Mouse (Mus musculus): Measurements from ENCODE around the gene Coq4.

The Coq4 gene

GRCm38 (mm10) chr2:29831106-29831505, 43.8 kb downstream of the Coq4 start:
- Histone ChIP-seq H3K27me3 (ENCODE audit: insufficient read depth, low read length) (no peaks in the 10 kb centered on the region), H3K36me3 (ENCODE audit: insufficient read depth, low read length) (peaks cover 69% of the 10 kb centered on the region), H3K4me3 (replicated peaks; ENCODE audit: low read length) (peak overlapping the region; percentile 24; the same call in 1 of the 2 replicates), H3K9me3 (ENCODE audit: low read length) (no peaks in the 10 kb centered on the region), H3K4me1 (replicated peaks; ENCODE audit: low read depth, low read length) (peaks cover 78% of the 10 kb centered on the region)
- no peak for TF ChIP-seq POU5F1 (IDR thresholded peaks at IDR 0.05; ENCODE audit: borderline replicate concordance, low read length)
- no peak for TF ChIP-seq NANOG (IDR thresholded peaks at IDR 0.05; ENCODE audit: borderline replicate concordance, low read length)
- no peak for TF ChIP-seq CTCF (conservative IDR thresholded peaks at IDR 0.05; ENCODE audit: low read length)

- H3K27me3 ChIP-seq (ENCODE audit: insufficient read depth, low read length) = no peaks in the 10 kb centered on the region
- no peak for TF ChIP-seq CTCF (conservative IDR thresholded peaks at IDR 0.05; ENCODE audit: low read length)
- TF ChIP-seq POU5F1 (IDR thresholded peaks at IDR 0.05; ENCODE audit: borderline replicate concordance, low read length) = no peak
- TF ChIP-seq NANOG (IDR thresholded peaks at IDR 0.05; ENCODE audit: borderline replicate concordance, low read length) = no peak
- H3K36me3 ChIP-seq (ENCODE audit: insufficient read depth, low read length) = peaks cover 85% of the 10 kb centered on the region
- H3K4me1 ChIP-seq (replicated peaks; ENCODE audit: low read depth, low read length) = peaks cover 93% of the 10 kb centered on the region
- no peaks in the 10 kb centered on the region for H3K9me3 ChIP-seq (ENCODE audit: low read length)
- peak overlapping the region; percentile 58 for H3K4me3 ChIP-seq (replicated peaks; ENCODE audit: low read length)
These were observed 46.5 kb downstream of the Coq4 start for GRCm38 (mm10) chr2:29833796-29834195.

DNA sequence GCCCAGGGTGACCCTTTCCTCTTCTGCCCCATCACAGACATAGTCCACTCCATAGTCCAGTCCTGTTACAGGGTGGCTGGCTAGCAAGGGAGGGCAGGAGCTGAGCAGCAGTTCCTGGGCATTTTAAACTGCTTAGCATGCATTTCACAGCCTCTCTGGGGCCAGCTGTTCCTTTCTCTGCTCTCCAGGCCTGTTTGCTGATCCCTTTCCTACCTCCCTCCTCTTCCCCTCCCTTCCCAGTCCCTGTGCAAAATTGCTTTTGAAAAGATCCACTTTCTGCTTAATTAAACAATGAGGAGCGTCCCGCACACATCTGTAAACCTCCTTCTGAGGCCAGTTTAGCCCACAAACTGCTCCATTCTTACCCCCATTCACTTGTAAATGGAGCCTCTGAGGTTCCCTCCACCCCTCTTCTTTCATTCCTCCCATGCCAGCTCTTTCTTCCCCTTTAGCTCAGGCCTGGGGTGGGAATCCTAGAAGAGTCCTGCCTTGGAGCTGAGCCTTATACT, 48.2 kb downstream of the Coq4 start:
- no peaks in the 10 kb centered on the region for H3K27me3 ChIP-seq (ENCODE audit: insufficient read depth, low read length)
- peaks cover 93% of the 10 kb centered on the region for H3K4me1 ChIP-seq (replicated peaks; ENCODE audit: low read depth, low read length)
- TF ChIP-seq NANOG (IDR thresholded peaks at IDR 0.05; ENCODE audit: borderline replicate concordance, low read length) = peak; percentile 88
- peak; percentile 76; the same call in 1 of the 2 replicates for TF ChIP-seq POU5F1 (IDR thresholded peaks at IDR 0.05; ENCODE audit: borderline replicate concordance, low read length)
- TF ChIP-seq CTCF (conservative IDR thresholded peaks at IDR 0.05; ENCODE audit: low read length) = no peak
- peaks cover 85% of the 10 kb centered on the region for H3K36me3 ChIP-seq (ENCODE audit: insufficient read depth, low read length)
- H3K4me3 ChIP-seq (replicated peaks; ENCODE audit: low read length) = peak overlapping the region; percentile 68
- H3K9me3 ChIP-seq (ENCODE audit: low read length) = no peaks in the 10 kb centered on the region

GRCm38 (mm10) chr2:29839460-29839859, 52.2 kb downstream of the Coq4 start:
- peaks cover 13% of the 10 kb centered on the region for H3K27me3 ChIP-seq (ENCODE audit: insufficient read depth, low read length)
- peaks cover 90% of the 10 kb centered on the region for H3K36me3 ChIP-seq (ENCODE audit: insufficient read depth, low read length)
- H3K4me1 ChIP-seq (replicated peaks; ENCODE audit: low read depth, low read length) = peaks cover 96% of the 10 kb centered on the region
- TF ChIP-seq POU5F1 (IDR thresholded peaks at IDR 0.05; ENCODE audit: borderline replicate concordance, low read length) = no peak
- H3K9me3 ChIP-seq (ENCODE audit: low read length) = no peaks in the 10 kb centered on the region
- H3K4me3 ChIP-seq (replicated peaks; ENCODE audit: low read length) = peak overlapping the region; percentile 32; the same call in 1 of the 2 replicates

DNA sequence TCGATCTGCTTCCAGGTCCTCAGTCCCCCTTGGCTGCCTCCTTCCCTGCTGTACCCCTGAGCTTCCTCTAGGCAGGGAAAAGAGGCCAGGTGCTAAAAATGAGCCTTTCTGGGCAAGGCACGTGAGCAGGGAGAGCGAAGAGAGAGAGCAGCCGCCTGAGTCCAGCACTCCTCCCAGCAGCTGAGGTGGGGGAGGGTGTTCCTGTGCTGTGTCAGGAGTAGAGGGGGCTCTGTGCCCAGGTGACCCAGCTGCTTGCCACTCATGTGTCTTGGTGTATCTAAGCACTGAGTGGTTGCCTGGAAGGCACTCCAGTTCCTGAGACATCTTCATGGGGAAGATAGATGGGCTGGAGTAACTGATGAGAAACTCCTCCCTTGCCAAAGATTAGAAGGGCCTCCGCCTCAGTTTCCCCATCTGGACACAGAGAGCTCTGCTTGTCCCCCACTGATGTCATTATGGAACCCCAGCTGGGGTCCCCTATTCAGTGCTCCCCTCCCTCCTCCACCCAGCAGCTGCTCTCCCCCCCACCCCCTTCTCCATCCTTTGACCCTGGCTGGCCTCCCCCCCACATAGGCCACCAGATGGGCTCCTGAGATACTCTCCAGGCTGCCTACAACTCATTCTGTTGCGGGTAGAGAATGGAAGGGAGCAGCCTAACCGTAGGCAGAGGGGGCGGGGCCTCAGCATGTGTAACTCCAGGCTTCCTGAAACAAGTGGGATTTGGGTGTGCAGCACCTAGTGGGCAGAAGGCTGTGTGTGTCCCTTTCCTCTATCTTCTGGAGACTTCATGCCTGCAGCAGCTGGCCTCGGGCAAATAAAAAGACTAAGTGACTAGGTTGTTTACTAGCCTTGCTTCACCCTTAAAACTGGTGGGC, 56.2 kb downstream of the Coq4 start:
- no peaks in the 10 kb centered on the region for H3K9me3 ChIP-seq (ENCODE audit: low read length)
- TF ChIP-seq POU5F1 (IDR thresholded peaks at IDR 0.05; ENCODE audit: borderline replicate concordance, low read length) (no peak), CTCF (conservative IDR thresholded peaks at IDR 0.05; ENCODE audit: low read length) (no peak), NANOG (IDR thresholded peaks at IDR 0.05; ENCODE audit: borderline replicate concordance, low read length) (no peak)
- H3K36me3 ChIP-seq (ENCODE audit: insufficient read depth, low read length) = peaks cover 80% of the 10 kb centered on the region
- H3K27me3 ChIP-seq (ENCODE audit: insufficient read depth, low read length) = peaks cover 53% of the 10 kb centered on the region
- H3K4me3 ChIP-seq (replicated peaks; ENCODE audit: low read length) = 0 out of 2 replicates have a peak overlapping the region, but pooled peaks have one; percentile 20
- peaks cover 89% of the 10 kb centered on the region for H3K4me1 ChIP-seq (replicated peaks; ENCODE audit: low read depth, low read length)

DNA sequence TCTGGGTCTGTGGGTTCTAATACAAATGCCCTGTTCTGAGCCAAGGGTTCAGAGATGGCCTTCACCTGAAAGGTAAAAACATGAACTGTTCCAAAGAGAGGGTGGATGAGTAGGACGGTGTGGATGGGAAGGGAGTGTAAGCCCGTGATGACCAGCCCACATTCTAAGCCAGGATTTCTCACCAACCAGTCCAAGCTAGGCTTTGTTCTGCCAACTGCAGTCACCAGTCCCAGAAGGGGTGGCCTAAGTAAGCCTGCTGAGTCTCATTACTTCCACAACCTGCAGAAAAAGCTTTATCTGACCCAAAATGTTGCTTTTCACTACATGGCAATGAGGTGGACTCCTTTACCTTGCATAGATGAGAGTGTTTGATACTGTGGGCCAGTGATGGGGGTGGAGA, 56.8 kb downstream of the Coq4 start:
- peaks cover 60% of the 10 kb centered on the region for H3K27me3 ChIP-seq (ENCODE audit: insufficient read depth, low read length)
- H3K36me3 ChIP-seq (ENCODE audit: insufficient read depth, low read length) = peaks cover 79% of the 10 kb centered on the region
- H3K4me1 ChIP-seq (replicated peaks; ENCODE audit: low read depth, low read length) = peaks cover 82% of the 10 kb centered on the region
- H3K4me3 ChIP-seq (replicated peaks; ENCODE audit: low read length) = no peak overlapping the region
- TF ChIP-seq POU5F1 (IDR thresholded peaks at IDR 0.05; ENCODE audit: borderline replicate concordance, low read length) (no peak), CTCF (conservative IDR thresholded peaks at IDR 0.05; ENCODE audit: low read length) (no peak), NANOG (IDR thresholded peaks at IDR 0.05; ENCODE audit: borderline replicate concordance, low read length) (no peak)
- H3K9me3 ChIP-seq (ENCODE audit: low read length) = no peaks in the 10 kb centered on the region

DNA sequence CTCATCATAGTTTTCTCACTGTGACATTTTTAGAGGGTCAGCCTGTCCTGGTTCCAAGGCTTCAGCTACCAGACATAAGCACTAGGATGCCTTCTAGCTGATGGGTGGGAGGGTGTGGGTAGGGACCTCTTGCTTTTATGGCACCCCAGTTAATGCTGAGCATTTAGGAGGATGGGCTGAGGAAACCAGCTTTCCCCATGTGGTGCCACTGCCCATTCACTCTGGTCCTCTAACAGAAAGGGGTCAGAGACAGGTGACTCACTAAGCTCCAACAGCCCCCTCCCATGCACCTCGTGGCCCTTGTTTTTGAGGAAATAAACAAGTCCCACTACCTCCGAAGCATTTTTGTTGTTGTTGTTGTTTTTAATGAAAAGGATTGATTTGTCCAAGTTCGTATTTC, 57.4 kb downstream of the Coq4 start:
- Histone ChIP-seq H3K4me1 (replicated peaks; ENCODE audit: low read depth, low read length) (peaks cover 77% of the 10 kb centered on the region), H3K27me3 (ENCODE audit: insufficient read depth, low read length) (peaks cover 60% of the 10 kb centered on the region), H3K4me3 (replicated peaks; ENCODE audit: low read length) (peak overlapping the region; percentile 77; the same call in 1 of the 2 replicates), H3K9me3 (ENCODE audit: low read length) (no peaks in the 10 kb centered on the region), H3K36me3 (ENCODE audit: insufficient read depth, low read length) (peaks cover 74% of the 10 kb centered on the region)
- TF ChIP-seq CTCF (conservative IDR thresholded peaks at IDR 0.05; ENCODE audit: low read length) = no peak
- TF ChIP-seq POU5F1 (IDR thresholded peaks at IDR 0.05; ENCODE audit: borderline replicate concordance, low read length) = no peak
- TF ChIP-seq NANOG (IDR thresholded peaks at IDR 0.05; ENCODE audit: borderline replicate concordance, low read length) = no peak

DNA sequence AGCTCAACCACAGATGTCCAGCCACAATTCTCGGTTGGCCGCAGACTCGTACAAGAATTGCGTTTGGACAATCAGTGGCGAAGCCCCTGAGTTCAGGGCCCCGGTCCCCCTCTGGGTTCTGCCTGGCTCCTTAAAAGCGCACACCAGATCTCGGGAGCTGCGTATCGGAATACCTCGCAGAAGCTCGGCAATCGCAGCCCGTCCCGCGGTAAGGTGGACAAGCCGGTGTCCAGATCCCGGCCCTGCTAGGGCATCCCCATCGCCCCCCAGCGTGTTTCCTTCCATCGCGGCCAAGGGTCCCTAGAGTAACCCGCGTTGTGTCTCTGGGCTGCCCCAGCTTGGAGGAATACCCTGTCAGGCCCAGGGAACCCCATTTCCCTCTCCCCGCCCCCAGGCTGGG, 58.3 kb downstream of the Coq4 start:
- Histone ChIP-seq H3K4me1 (replicated peaks; ENCODE audit: low read depth, low read length) (peaks cover 74% of the 10 kb centered on the region), H3K9me3 (ENCODE audit: low read length) (no peaks in the 10 kb centered on the region), H3K4me3 (replicated peaks; ENCODE audit: low read length) (peak overlapping the region; percentile 77), H3K36me3 (ENCODE audit: insufficient read depth, low read length) (peaks cover 64% of the 10 kb centered on the region), H3K27me3 (ENCODE audit: insufficient read depth, low read length) (peaks cover 63% of the 10 kb centered on the region)
- no peak for TF ChIP-seq NANOG (IDR thresholded peaks at IDR 0.05; ENCODE audit: borderline replicate concordance, low read length)
- no peak for TF ChIP-seq CTCF (conservative IDR thresholded peaks at IDR 0.05; ENCODE audit: low read length)
- no peak for TF ChIP-seq POU5F1 (IDR thresholded peaks at IDR 0.05; ENCODE audit: borderline replicate concordance, low read length)
